Mouse (Mus musculus): ENCODE results near the gene Disp1.

DNA sequence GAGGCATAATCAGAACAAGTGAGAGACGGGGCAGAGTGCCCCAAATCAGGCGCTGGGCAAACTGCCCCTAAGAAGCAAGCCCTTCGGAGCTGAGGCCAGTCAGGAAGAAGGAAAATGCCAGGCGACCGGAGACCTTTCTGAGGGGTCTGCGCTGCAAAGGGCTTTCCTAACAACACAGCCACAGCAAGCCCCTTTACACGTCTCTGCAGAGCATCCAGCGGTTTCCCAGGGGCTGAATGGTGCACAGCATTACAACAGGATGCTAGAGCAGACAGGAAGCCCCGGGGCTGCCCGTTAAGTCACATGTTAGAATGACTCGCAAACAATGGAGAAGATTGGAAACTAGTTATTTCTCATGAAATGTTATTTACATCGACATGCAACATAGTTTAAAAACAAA, 53.5 kb downstream of the Disp1 start:
- no peak for TF ChIP-seq POLR2A (IDR thresholded peaks at IDR 0.05; ENCODE audit: borderline replicate concordance, insufficient read depth, low read length)
- TF ChIP-seq CTCF (IDR thresholded peaks at IDR 0.05; ENCODE audit: borderline replicate concordance, insufficient read depth, low read depth, low read length), result no peak
